Mouse (Mus musculus): ENCODE measurements around the gene Mto1. TPM values are rescaled to one million over a fixed set of nuclear protein-coding genes. Genes with fewer than 3 reads are reported as not detected.

Mto1 gene
- total RNA-seq, 2 experiments from 2014 or later: 14.4 to 17.3 TPM

Small RNAs within 50 kb of the gene (microRNA-seq; reads per million reads assigned to microRNA genes)
- 0 reads per million in 2 experiments for gene Gm26377

Other genes starting within 250 kb of the Mto1 start
- gene Gsta1, start 217.6 kb upstream of the Mto1 start, total RNA-seq (2021): not detected
- not detected for gene Gm3776, start 191.1 kb upstream of the Mto1 start, total RNA-seq (2021)
- gene Gm10639, start 158.3 kb upstream of the Mto1 start, total RNA-seq (2021): not detected
- not detected for gene Omt2a, start 133.4 kb upstream of the Mto1 start, total RNA-seq (2021)
- gene Omt2b, start 120.6 kb upstream of the Mto1 start, total RNA-seq (2021): not detected
- not detected for gene Gsta2, start 92.4 kb upstream of the Mto1 start, total RNA-seq (2021)
- not detected for gene Dppa5a, start 80.0 kb upstream of the Mto1 start, total RNA-seq (2021)
- gene Ooep, start 69.5 kb upstream of the Mto1 start, total RNA-seq (2021): under 1 TPM in 1 of 2 experiments, not detected in 1; 0.11 TPM
- gene Ddx43, start 52.4 kb upstream of the Mto1 start, total RNA-seq (2021): not detected
- gene Cgas, start 5.0 kb upstream of the Mto1 start, total RNA-seq (2021): under 1 TPM; 0.29 to 0.31 TPM
- gene Gm17324, start 578 bp downstream of the Mto1 start, total RNA-seq (2021): not detected
- gene Eef1a1, start 40.9 kb downstream of the Mto1 start, total RNA-seq (2021): 1,000 to 10,000 TPM; 1,398 to 1,669 TPM
- gene Slc17a5, start 139.8 kb downstream of the Mto1 start, total RNA-seq (2021): 1 to 10 TPM; 3.9 to 4.6 TPM
- 1 to 10 TPM; 5.7 to 6.1 TPM for gene Cd109, start 167.3 kb downstream of the Mto1 start, total RNA-seq (2021)